Mouse (Mus musculus) kidney, embryonic 16.5 days (tissue): ENCODE data around the gene Calml4. TPM values are rescaled to one million over a fixed set of nuclear protein-coding genes. Genes with fewer than 3 reads are reported as not detected.

Experiments
- ATAC-seq: fragments of 200-750 bp; cut with Nextera tagmentation; 2 replicates; pipeline ENCODE4 v1.8.0; 2017; ENCODE audit warnings: moderate TSS enrichment; ENCODE audit not compliant: low FRiP score, low TSS enrichment
- H3K27ac ChIP-seq: fragments of 300-500 bp; sonication (generic); 2 replicates; pipeline ENCODE4 v1.5.1; 2014; ENCODE audit warnings: low read length
- H3K27me3 ChIP-seq: fragments of 300-500 bp; sonication (generic); 2 replicates; pipeline ENCODE4 v1.6.1; 2014; ENCODE audit warnings: low read length, control low read depth, mixed read lengths; ENCODE audit not compliant: insufficient read depth
- H3K36me3 ChIP-seq: fragments of 300-500 bp; sonication (generic); 2 replicates; pipeline ENCODE4 v1.6.1; 2014; ENCODE audit warnings: low read length, control low read depth, mixed read lengths; ENCODE audit not compliant: insufficient read depth
- H3K4me1 ChIP-seq: fragments of 300-500 bp; sonication (generic); 2 replicates; pipeline ENCODE4 v1.6.1; 2014; ENCODE audit warnings: low read length, control low read depth, mixed read lengths; ENCODE audit not compliant: insufficient read depth
- H3K4me2 ChIP-seq: fragments of 300-500 bp; sonication (generic); replicated peaks from 2 replicates; pipeline ENCODE4 v1.6.1; 2014; ENCODE audit warnings: low read depth, low read length
- H3K4me3 ChIP-seq: fragments of 300-500 bp; sonication (generic); 2 replicates; pipeline ENCODE4 v1.5.1; 2014; ENCODE audit warnings: mild to moderate bottlenecking, low read length
- H3K9ac ChIP-seq: fragments of 300-500 bp; sonication (generic); replicated peaks from 2 replicates; pipeline ENCODE4 v1.6.1; 2014; ENCODE audit warnings: low read length
- H3K9me3 ChIP-seq: fragments of 300-500 bp; sonication (generic); 2 replicates; pipeline ENCODE4 v1.6.1; 2016; ENCODE audit warnings: low read length, control low read depth
- WGBS: fragments of 180-500 bp; shearing (Covaris S2); extraction: QIAGEN DNeasy Blood & Tissue Kit; methylation state at CpG from one replicate; pipeline ENCODE4 v1.1.7; 2014; 5-methylcytosine and 5-hydroxymethylcytosine counted together
- polyA plus RNA-seq: library from polyadenylated mRNA; unstranded; fragments of >200 nt; fragmentation: Nextera tagmentation; extraction: Ambion mirVana; gene quantifications from 2 replicates; pipeline ENCODE4 v1.2.1, GENCODE M21; 2015

Calml4 gene
- polyA plus RNA-seq, 1 experiment from 2014 or later = 154 TPM

DNA sequence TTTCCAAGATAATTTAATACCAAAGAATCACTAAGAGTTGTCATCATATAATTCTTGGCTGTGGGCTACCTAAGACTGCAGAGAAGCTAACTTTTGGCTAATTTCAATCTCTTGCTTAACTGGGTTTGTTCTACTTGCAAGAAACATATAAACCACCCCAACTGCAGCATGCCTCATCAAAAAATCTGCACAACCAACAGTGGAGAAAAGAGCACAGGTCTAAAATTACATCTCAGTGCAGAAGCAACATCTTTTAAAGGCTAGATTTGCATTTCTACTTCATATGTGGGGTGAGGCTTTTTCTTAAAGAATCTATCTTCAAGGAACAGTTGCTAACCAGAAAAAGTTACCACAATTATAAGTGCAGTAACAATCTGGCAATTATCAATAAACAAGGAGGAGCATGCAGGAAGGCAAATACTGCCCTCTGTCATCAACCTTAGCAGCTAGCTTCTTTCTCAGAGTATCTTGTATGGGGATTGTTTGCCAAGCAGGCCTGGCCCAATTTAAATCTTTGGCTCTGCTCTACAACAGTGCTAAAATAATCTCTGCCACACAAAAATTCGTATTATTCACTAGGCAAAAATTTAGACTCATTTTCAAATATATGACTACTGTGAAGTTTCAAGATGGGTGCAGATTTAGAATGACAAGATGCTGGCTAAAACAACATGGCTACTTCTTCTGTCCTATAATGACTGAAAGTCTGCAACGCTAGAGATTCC lies 67.2 kb downstream of the Calml4 start:
- WGBS = 86% methylated on average over 2 of the region's 2 CpGs
- Histone ChIP-seq H3K27me3 (no peaks in the 10 kb centered on the region), H3K4me3 (no peak overlapping the region), H3K4me1 (no peaks in the 10 kb centered on the region), H3K36me3 (no peaks in the 10 kb centered on the region), H3K9ac (no peak overlapping the region), H3K27ac (no peak overlapping the region), H3K4me2 (no peak overlapping the region), H3K9me3 (no peaks in the 10 kb centered on the region)
- no peak for ATAC-seq

Other genes starting within 250 kb of the Calml4 start
- 0.82 and 1.3 TPM in 2 replicates for gene Itga11, start 180.3 kb upstream of the Calml4 start, polyA plus RNA-seq
- 23.1 and 23.5 TPM in 2 replicates for gene Fem1b, start 46.1 kb upstream of the Calml4 start, polyA plus RNA-seq
- 26.4 and 31.3 TPM in 2 replicates for gene Cln6, start 19.3 kb upstream of the Calml4 start, polyA plus RNA-seq
- 58.2 and 63.7 TPM in 2 replicates for gene Pias1, start 129.8 kb downstream of the Calml4 start, polyA plus RNA-seq